Mouse (Mus musculus): ENCODE data around the gene Wdr91. TPM values are rescaled to one million over a fixed set of nuclear protein-coding genes. Genes with fewer than 3 reads are reported as not detected.

Wdr91 gene
- total RNA-seq (2023), result 51.2 TPM

GRCm38 (mm10) chr6:34910371-34911219, at the start of gene Wdr91:
TSS of gene Wdr91 (minus strand) at chr6:34910876.

GRCm38 (mm10) chr6:34919956-34920355, 9.3 kb upstream of the Wdr91 start, which contains the start of gene Stra8:
TSS of gene Stra8 (plus strand) at chr6:34920163.

GRCm38 (mm10) chr6:34877509-34878321, 33.0 kb downstream of the Wdr91 start, which contains the start of gene Cyren:
TSS of gene Cyren (minus strand) at chr6:34878060.

GRCm38 (mm10) chr6:34862791-34863403, 47.8 kb downstream of the Wdr91 start, which contains the start of gene Tmem140:
TSS of gene Tmem140 (plus strand) at chr6:34863146.

Other genes with a start within 250 kb of the Wdr91 start
- gene Agbl3, start 130.4 kb downstream of the Wdr91 start, total RNA-seq (2023), result 3.3 TPM
- 7.1 TPM for gene Tmem140, start 47.7 kb downstream of the Wdr91 start, total RNA-seq (2023)
- gene Cyren, start 32.8 kb downstream of the Wdr91 start, total RNA-seq (2023), result 7.7 TPM
- not detected for gene Stra8, start 9.3 kb upstream of the Wdr91 start, total RNA-seq (2023)
- gene Slc23a4, start 77.5 kb upstream of the Wdr91 start, total RNA-seq (2023), result 0.53 TPM
- 41.4 TPM for gene Cnot4, start 222.8 kb upstream of the Wdr91 start, total RNA-seq (2023)